Mouse (Mus musculus) hindbrain, embryonic 12.5 days (tissue): ENCODE data around the gene Pa2g4. TPM values are rescaled to one million over a fixed set of nuclear protein-coding genes. Genes with fewer than 3 reads are reported as not detected.

Experiments
- ATAC-seq: fragments of 200-750 bp; cut with Nextera tagmentation; 2 replicates; pipeline ENCODE4 v1.8.0; 2017; ENCODE audit warnings: moderate TSS enrichment; ENCODE audit not compliant: low FRiP score
- H3K27ac ChIP-seq: fragments of 300-500 bp; sonication (generic); 2 replicates; pipeline ENCODE4 v1.5.1; 2016; ENCODE audit warnings: mild to moderate bottlenecking
- H3K27me3 ChIP-seq: fragments of 300-500 bp; sonication (generic); 2 replicates; pipeline ENCODE4 v1.6.1; 2016; ENCODE audit warnings: mild to moderate bottlenecking
- H3K36me3 ChIP-seq: fragments of 300-500 bp; sonication (generic); 2 replicates; pipeline ENCODE4 v1.6.1; 2016; ENCODE audit warnings: mild to moderate bottlenecking
- H3K4me1 ChIP-seq: fragments of 300-500 bp; sonication (generic); 2 replicates; pipeline ENCODE4 v1.6.1; 2016
- H3K4me2 ChIP-seq: fragments of 300-500 bp; sonication (generic); replicated peaks from 2 replicates; pipeline ENCODE4 v1.6.1; 2016; ENCODE audit warnings: mild to moderate bottlenecking
- H3K4me3 ChIP-seq: fragments of 300-500 bp; sonication (generic); 2 replicates; pipeline ENCODE4 v1.5.1; 2016; ENCODE audit warnings: mild to moderate bottlenecking
- H3K9ac ChIP-seq: fragments of 300-500 bp; sonication (generic); 2 replicates; pipeline ENCODE4 v1.6.1; 2016; ENCODE audit warnings: mild to moderate bottlenecking, moderate library complexity
- H3K9me3 ChIP-seq: fragments of 300-500 bp; sonication (generic); replicated peaks from 2 replicates; pipeline ENCODE4 v1.6.1; 2016; ENCODE audit warnings: mild to moderate bottlenecking
- WGBS: fragments of 180-500 bp; shearing (Covaris S2); methylation state at CpG from one replicate; pipeline ENCODE4 v1.1.7; 2016; 5-methylcytosine and 5-hydroxymethylcytosine counted together
- polyA plus RNA-seq: library from polyadenylated mRNA; unstranded; fragments of >200 nt; fragmentation: Nextera tagmentation; extraction: Ambion mirVana; gene quantifications from 2 replicates; pipeline ENCODE4 v1.2.1, GENCODE M21; 2016

Gene Pa2g4
- polyA plus RNA-seq, 1 experiment from 2014 or later = 143 TPM

DNA sequence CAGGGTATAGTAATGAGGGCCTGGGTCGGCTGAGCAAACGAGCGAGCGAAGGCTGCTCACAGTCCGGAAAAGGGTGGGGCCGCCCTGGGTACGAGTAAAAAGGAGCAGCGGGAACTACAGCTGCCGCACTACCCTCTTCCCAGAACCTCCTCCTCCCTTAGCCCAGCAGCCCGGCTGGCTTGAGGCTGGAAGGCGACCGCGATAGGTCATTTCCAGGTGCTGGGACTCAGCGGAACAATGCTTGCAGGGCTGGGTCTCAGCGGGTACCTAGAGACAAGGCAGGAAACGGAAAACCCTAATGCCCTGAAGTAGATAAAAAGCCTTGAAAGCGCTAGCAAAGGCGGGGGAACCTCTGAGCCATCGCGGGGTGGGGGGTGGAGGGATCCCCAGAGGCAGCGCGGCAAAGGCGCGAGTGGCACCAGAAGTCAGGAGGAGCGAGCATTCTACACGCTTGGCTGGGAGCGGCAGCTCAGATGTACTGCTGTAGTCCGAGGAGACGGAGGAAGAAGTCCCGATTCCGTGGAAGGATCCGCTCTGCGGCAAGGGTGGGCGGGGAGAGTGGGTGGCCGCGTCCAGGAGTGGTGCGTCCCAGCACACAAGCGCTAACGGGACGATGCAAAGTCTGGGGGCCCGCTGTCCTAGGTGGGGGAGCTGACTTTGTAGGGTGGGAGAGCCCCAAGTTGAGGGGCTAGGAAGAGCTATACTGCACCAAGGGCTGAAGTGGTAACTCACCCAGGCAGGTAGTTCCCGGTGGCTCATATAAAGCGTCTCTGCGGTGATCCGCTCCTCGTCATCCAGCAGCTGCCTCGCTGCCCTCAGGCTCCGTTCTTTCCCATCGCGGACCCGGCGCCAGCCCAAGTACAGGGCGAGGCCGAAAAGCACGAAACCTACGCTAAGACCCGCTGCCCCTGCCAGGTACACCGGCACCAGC is 40.8 kb downstream of the Pa2g4 start:
- WGBS = under 1% methylated on average over 58 of the region's 58 CpGs
- ATAC-seq = peak; percentile 45
- Histone ChIP-seq H3K27ac (peak overlapping the region; percentile 35), H3K27me3 (peaks cover 35% of the 10 kb centered on the region), H3K9me3 (no peaks in the 10 kb centered on the region), H3K4me2 (peak overlapping the region; percentile 83), H3K4me3 (peak overlapping the region; percentile 59), H3K4me1 (peaks cover 17% of the 10 kb centered on the region), H3K36me3 (0 out of 2 replicates have a peak, but pooled peaks cover 12% of the 10 kb centered on the region), H3K9ac (peak overlapping the region; percentile 66)

DNA sequence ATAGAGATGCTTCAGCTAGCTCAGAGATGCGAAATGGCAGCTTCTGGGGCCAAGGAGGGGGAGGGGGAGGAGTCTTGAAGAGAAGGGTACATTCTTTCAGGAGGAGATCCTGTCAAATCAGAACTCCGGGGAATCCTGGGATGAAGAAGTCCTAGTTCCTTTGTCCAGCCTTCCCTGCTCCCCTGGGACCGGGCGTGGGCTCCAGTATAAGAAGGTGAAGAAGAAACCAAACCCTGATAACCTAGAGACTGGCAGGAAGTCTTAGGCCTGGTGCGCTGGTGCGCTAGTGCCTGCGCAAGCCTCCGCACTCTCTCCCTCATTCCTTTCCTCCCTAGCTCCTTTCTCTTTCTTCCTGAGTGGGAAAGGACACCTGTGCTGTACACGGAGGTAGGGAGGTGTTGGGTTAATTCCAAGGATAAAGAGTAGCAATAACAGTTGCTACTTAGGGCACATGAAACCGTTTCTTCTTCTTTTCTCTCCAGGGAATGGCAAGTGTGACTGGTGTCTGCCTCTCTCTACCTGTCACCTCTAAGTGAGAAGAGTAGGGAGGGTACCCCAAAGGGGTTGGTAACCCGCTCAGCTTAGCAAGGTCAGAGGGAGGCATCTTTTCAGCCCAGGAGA is 41.6 kb downstream of the Pa2g4 start:
- ATAC-seq = no peak
- H3K4me2 ChIP-seq = peak overlapping the region; percentile 83
- 9% methylated on average over 11 of the region's 11 CpGs for WGBS
- H3K36me3 ChIP-seq = peaks cover 18% of the 10 kb centered on the region
- H3K9ac ChIP-seq = peak overlapping the region; percentile 66
- peaks cover 17% of the 10 kb centered on the region for H3K4me1 ChIP-seq
- H3K27ac ChIP-seq = peak overlapping the region; percentile 24; the same call in 1 of the 2 replicates
- H3K9me3 ChIP-seq = no peaks in the 10 kb centered on the region
- peak overlapping the region; percentile 59 for H3K4me3 ChIP-seq
- H3K27me3 ChIP-seq = peaks cover 31% of the 10 kb centered on the region

DNA sequence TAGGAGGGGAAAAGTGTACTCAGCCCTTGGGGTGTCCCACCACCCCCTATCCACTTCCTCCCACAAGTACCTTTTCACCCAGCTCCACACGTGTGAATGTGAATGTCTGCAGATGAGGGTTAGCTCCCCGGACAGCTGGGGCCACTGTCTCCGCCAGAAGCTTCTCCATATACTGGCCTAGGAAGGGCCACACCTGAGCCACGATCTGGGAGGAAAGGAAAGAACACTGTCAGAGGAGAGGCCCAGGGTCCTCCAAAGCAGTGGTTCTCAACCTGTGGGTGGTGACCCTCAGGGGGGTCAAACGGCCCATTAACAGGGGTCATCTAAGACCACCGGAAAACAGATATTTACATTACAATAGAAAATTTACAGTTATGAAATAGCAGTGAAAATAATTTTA is 43.4 kb downstream of the Pa2g4 start:
- peaks cover 17% of the 10 kb centered on the region for H3K4me1 ChIP-seq
- WGBS = 79% methylated on average over 6 of the region's 6 CpGs
- ATAC-seq = no peak
- H3K4me2 ChIP-seq = no peak overlapping the region
- peaks cover 26% of the 10 kb centered on the region for H3K36me3 ChIP-seq
- H3K27ac ChIP-seq = no peak overlapping the region
- H3K4me3 ChIP-seq = no peak overlapping the region
- H3K9me3 ChIP-seq = no peaks in the 10 kb centered on the region
- H3K27me3 ChIP-seq = peaks cover 41% of the 10 kb centered on the region
- no peak overlapping the region for H3K9ac ChIP-seq

DNA sequence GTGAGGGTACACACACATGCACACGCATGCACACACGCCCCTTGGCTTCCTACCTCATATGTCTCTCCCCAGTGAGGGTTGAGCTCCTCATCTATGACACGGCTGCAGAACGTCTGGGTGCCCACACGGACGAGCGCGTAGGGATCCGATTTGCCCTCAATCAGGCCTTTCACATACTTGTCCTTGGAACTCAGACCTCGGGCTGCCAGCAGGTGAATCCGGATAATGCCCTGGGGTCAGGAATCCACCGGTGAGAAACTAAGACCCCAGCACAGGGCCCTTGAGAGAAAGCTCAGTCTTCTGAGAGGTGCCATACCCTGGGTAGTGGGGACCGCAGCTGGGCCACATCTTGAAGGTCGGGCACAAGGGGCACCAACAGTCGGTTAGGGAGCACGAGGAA is 45.2 kb downstream of the Pa2g4 start:
- peaks cover 54% of the 10 kb centered on the region for H3K27me3 ChIP-seq
- no peaks in the 10 kb centered on the region for H3K9me3 ChIP-seq
- H3K36me3 ChIP-seq = peaks cover 39% of the 10 kb centered on the region
- H3K4me1 ChIP-seq = peaks cover 11% of the 10 kb centered on the region
- no peak for ATAC-seq
- 83% methylated on average over 16 of the region's 16 CpGs for WGBS
- no peak overlapping the region for H3K4me2 ChIP-seq
- H3K9ac ChIP-seq = no peak overlapping the region
- H3K4me3 ChIP-seq = no peak overlapping the region
- no peak overlapping the region for H3K27ac ChIP-seq

DNA sequence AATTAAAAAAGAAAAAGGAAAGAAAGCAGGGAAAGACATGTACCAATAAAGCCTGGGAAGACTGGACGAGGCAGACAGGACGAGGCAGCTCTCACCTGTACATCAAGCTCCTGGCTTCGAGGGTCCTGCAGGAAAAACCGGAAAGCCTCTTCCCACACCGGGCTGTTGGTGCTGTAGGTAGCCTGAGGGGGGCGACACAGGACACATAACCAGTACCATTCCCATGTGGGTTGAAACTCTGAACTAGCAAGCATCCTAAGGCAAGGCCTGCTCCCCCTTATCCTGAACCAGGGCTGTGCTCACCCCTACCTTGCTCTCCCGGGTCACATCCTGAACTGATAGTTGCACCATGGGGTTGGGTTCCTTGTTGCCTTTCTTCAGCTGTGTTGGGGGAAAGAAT is 47.0 kb downstream of the Pa2g4 start:
- H3K36me3 ChIP-seq = peaks cover 46% of the 10 kb centered on the region
- no peaks in the 10 kb centered on the region for H3K9me3 ChIP-seq
- no peak for ATAC-seq
- H3K9ac ChIP-seq = no peak overlapping the region
- H3K27ac ChIP-seq = no peak overlapping the region
- no peak overlapping the region for H3K4me3 ChIP-seq
- H3K4me1 ChIP-seq = 0 out of 2 replicates have a peak, but pooled peaks cover 1% of the 10 kb centered on the region
- whole genome bisulfite sequencing = 68% methylated on average over 7 of the region's 7 CpGs
- peaks cover 52% of the 10 kb centered on the region for H3K27me3 ChIP-seq
- no peak overlapping the region for H3K4me2 ChIP-seq

DNA sequence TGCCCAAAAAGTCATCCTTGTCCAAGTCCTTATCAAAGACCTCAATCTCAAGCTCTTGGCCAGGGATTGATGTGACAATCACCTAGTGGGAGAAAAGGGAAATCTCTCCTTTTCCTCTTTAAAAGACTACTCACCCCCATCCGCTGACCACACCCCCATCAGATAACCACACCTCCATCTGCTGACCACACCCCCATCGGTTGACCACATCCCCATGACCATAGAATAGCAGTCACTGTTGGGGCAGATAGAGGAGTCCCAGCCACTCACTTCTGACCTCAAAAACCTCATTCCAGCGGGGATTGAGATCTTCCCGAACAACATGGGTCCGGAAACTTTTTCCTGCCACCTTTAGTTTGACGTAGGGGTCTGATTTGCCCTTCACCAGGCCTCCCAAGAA is 49.1 kb downstream of the Pa2g4 start:
- ATAC-seq = no peak
- H3K4me2 ChIP-seq = no peak overlapping the region
- 26% methylated on average over 6 of the region's 6 CpGs for WGBS
- H3K9ac ChIP-seq = no peak overlapping the region
- H3K27ac ChIP-seq = no peak overlapping the region
- no peaks in the 10 kb centered on the region for H3K4me1 ChIP-seq
- H3K9me3 ChIP-seq = no peaks in the 10 kb centered on the region
- H3K4me3 ChIP-seq = no peak overlapping the region
- H3K36me3 ChIP-seq = peaks cover 46% of the 10 kb centered on the region
- peaks cover 40% of the 10 kb centered on the region for H3K27me3 ChIP-seq

DNA sequence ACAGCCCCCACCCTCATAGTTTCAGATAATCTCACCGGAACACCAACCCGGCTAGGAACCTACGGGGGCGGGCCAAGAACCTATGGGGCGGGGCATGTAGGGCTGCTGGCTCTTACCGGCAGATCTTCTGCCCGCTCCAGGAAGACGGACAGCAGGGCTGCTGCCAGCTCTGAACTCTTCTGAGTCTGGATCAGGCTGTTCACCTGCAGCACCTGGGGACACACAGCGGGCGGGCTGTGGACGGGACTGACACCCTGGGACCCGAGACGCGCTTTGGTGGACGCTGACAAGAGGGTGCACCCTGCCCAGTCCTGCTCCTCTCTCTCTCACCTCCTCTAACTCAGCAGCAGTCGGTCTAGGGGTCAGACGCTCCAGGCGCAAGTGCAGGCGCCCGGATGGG is 49.8 kb downstream of the Pa2g4 start:
- ATAC-seq = no peak
- Histone ChIP-seq H3K4me2 (peak overlapping the region; percentile 25), H3K4me1 (no peaks in the 10 kb centered on the region), H3K27me3 (peaks cover 40% of the 10 kb centered on the region), H3K36me3 (peaks cover 40% of the 10 kb centered on the region), H3K9me3 (no peaks in the 10 kb centered on the region), H3K9ac (no peak overlapping the region), H3K4me3 (no peak overlapping the region), H3K27ac (no peak overlapping the region)
- WGBS = 18% methylated on average over 20 of the region's 20 CpGs

DNA sequence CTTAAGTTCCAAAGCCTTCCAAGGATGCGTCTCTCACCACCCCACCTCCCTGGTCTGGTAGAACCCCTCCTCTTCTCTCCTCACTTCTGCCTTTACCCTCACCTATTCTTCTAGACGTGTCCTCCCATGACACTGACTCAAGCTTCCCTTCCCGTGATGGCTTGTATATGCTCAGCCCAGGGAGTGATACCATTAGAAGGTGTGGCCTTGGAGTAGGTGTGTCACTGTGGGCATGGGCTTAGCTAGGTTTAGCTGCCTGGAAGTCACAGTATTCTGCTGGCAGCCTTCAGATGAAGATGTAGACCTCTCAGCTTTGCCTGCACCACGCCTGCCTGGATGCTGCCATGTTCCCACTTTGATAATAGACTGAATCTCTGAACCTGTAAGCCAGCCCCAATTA is 50.7 kb downstream of the Pa2g4 start:
- no peak for ATAC-seq
- no peak overlapping the region for H3K4me2 ChIP-seq
- no peak overlapping the region for H3K9ac ChIP-seq
- no peak overlapping the region for H3K27ac ChIP-seq
- peaks cover 40% of the 10 kb centered on the region for H3K27me3 ChIP-seq
- no peak overlapping the region for H3K4me3 ChIP-seq
- no peaks in the 10 kb centered on the region for H3K9me3 ChIP-seq
- peaks cover 41% of the 10 kb centered on the region for H3K36me3 ChIP-seq
- no peaks in the 10 kb centered on the region for H3K4me1 ChIP-seq
- 88% methylated on average over 4 of the region's 4 CpGs for WGBS

DNA sequence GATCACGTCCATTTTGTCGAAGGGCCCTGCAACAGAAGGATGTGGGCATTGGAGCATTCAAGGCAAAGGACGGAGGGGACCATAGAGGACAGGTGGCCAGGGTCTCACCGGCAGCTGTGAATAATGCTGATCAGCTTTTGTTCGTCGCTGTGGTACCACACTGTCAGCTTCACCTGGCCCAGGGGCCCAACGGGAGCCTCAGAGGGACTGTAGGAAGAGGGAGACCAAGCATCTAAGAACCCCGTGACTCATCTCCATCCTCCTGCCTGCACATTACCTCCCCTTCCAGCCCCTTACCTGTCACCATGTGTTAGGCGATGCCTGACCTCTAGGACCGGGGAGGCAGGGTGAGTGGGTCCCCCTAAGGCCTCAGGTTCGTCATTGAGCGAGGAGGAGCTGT is 54.0 kb downstream of the Pa2g4 start:
- WGBS = 79% methylated on average over 12 of the region's 12 CpGs
- H3K4me1 ChIP-seq = no peaks in the 10 kb centered on the region
- H3K36me3 ChIP-seq = peaks cover 26% of the 10 kb centered on the region
- H3K4me3 ChIP-seq = no peak overlapping the region
- no peaks in the 10 kb centered on the region for H3K9me3 ChIP-seq
- no peak overlapping the region for H3K9ac ChIP-seq
- ATAC-seq = no peak
- H3K4me2 ChIP-seq = no peak overlapping the region
- H3K27me3 ChIP-seq = peaks cover 19% of the 10 kb centered on the region
- no peak overlapping the region for H3K27ac ChIP-seq

DNA sequence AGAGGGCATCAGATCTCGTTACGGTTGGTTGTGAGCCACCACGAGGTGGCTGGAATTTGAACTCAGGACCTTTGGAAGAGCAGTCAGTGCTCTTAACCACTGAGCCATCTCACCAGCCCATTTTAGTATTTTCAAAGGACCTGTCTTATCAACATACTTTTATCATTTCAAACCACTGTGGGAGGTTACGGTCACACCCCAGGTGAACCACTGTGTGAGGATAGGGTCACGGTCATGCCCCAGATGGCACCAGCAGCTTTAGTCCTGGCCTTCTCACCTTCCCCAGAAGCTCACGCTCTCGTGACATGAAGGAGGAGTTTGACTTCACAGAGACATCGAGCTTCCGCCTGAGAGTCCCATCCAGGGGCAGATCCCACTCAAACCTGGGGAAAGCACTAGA is 54.6 kb downstream of the Pa2g4 start:
- Histone ChIP-seq H3K4me3 (no peak overlapping the region), H3K4me1 (no peaks in the 10 kb centered on the region), H3K27me3 (peaks cover 14% of the 10 kb centered on the region), H3K4me2 (no peak overlapping the region), H3K9ac (no peak overlapping the region), H3K36me3 (peaks cover 20% of the 10 kb centered on the region), H3K9me3 (no peaks in the 10 kb centered on the region), H3K27ac (no peak overlapping the region)
- no peak for ATAC-seq
- 91% methylated on average over 9 of the region's 9 CpGs for WGBS

DNA sequence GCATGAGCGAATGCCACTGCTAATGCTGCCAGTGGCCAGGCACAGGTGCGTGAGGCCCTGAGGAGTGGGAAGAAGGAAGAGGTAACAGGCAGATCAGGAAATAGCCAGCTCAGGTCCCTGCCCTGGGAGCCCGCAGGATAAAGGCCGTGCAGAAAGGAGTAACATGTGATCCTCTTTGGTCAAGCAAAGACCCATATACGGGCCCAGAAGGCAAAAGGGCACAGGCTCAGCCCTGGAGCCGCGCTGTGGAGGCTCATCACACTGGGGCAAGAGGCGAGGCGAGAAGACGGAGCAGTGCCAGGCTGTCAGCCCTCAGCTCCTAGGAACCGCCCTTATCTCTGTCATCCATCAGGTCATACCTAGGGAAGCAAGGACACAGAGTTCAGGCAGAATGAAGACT is 55.5 kb downstream of the Pa2g4 start:
- H3K36me3 ChIP-seq = peaks cover 15% of the 10 kb centered on the region
- H3K9me3 ChIP-seq = no peaks in the 10 kb centered on the region
- H3K27me3 ChIP-seq = peaks cover 5% of the 10 kb centered on the region
- WGBS = 85% methylated on average over 11 of the region's 11 CpGs
- H3K9ac ChIP-seq = no peak overlapping the region
- no peak overlapping the region for H3K4me2 ChIP-seq
- no peaks in the 10 kb centered on the region for H3K4me1 ChIP-seq
- no peak for ATAC-seq
- no peak overlapping the region for H3K27ac ChIP-seq
- H3K4me3 ChIP-seq = no peak overlapping the region

DNA sequence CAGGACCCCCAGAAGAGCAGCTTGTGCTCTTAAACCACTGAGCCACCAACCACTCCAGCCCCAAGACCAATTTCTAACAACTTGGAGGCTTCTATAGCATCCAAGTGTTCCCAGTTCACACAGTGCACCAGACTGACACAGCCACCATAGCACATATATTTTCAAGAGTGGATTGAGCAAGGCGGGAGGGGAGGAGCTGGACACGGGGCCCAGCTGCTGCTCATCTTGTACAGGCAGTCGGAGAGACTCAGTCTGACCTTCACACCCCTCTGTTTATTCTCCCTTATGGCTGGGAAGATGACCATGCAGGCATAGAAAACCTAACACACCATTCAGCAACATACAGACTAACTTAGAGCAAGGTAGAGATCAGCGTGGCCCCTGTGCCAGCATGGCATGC is 56.0 kb downstream of the Pa2g4 start:
- peaks cover 11% of the 10 kb centered on the region; the same call in 1 of the 2 replicates for H3K36me3 ChIP-seq
- no peak overlapping the region for H3K27ac ChIP-seq
- WGBS = 90% methylated on average over 4 of the region's 4 CpGs
- H3K4me3 ChIP-seq = no peak overlapping the region
- no peak for ATAC-seq
- H3K9ac ChIP-seq = no peak overlapping the region
- peaks cover under 1% of the 10 kb centered on the region; the same call in 1 of the 2 replicates for H3K27me3 ChIP-seq
- H3K4me1 ChIP-seq = no peaks in the 10 kb centered on the region
- H3K9me3 ChIP-seq = no peaks in the 10 kb centered on the region
- H3K4me2 ChIP-seq = no peak overlapping the region
